Mouse (Mus musculus): ENCODE data around the gene Zfp786. TPM values are rescaled to one million over a fixed set of nuclear protein-coding genes. Genes with fewer than 3 reads are reported as not detected.
A peak's percentile ranks its signal among the peaks of the same experiment; 100 is the strongest.

Gene Zfp786
- total and polyA plus RNA-seq, 2 experiments from 2014 or later: 0.69 to 0.70 TPM

DNA sequence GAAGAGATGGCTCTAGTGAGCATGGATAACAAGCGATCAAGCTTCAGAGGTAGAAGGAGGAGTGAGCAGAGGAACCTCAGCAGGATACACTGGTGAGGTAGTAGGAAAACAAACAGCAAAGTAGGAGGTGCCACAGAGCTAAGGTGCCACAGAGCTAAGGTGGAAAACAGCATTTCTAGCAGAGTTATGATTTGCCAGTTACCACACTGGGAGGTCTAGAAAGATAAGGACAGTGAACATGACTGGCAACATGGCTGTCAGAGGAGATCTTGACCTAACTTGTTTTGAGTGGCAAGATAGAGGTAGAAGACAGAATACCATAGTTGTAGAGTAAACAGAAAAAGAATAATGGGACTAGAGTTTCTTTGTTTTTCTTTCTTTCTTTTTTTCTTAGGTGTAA is 11.7 kb upstream of the Zfp786 start:
- DNase-seq (ENCODE audit: low spot score) (no peak), ATAC-seq (ENCODE audit: insufficient read depth, low read depth) (no peak)
- H3K27ac ChIP-seq (ENCODE audit: low read depth): no peak overlapping the region
- peaks cover 6% of the 10 kb centered on the region; the same call in 1 of the 2 replicates for H3K4me1 ChIP-seq (ENCODE audit: control insufficient read depth, insufficient read depth)
- peaks cover 20% of the 10 kb centered on the region; the same call in 1 of the 2 replicates for H3K36me3 ChIP-seq (replicated peaks; ENCODE audit: control insufficient read depth, insufficient read depth, low read length)
- no peak overlapping the region for H3K4me2 ChIP-seq (ENCODE audit: low read depth, low read length)
- TF ChIP-seq CTCF (IDR thresholded peaks at IDR 0.05; ENCODE audit: low read depth): no peak
- TF ChIP-seq EP300 (IDR thresholded peaks at IDR 0.05; ENCODE audit: low read depth): no peak
- no peak overlapping the region for H3K4me3 ChIP-seq (ENCODE audit: low read depth, low read length)
- no peak overlapping the region for H3K9ac ChIP-seq (replicated peaks; ENCODE audit: low read depth, low read length)
- 89% methylated on average over 1 of the region's 1 CpGs for WGBS
- H3K27me3 ChIP-seq (ENCODE audit: control insufficient read depth, insufficient read depth, low read length): no peaks in the 10 kb centered on the region
- H3K9me3 ChIP-seq (replicated peaks; ENCODE audit: control insufficient read depth, low read length): no peaks in the 10 kb centered on the region

DNA sequence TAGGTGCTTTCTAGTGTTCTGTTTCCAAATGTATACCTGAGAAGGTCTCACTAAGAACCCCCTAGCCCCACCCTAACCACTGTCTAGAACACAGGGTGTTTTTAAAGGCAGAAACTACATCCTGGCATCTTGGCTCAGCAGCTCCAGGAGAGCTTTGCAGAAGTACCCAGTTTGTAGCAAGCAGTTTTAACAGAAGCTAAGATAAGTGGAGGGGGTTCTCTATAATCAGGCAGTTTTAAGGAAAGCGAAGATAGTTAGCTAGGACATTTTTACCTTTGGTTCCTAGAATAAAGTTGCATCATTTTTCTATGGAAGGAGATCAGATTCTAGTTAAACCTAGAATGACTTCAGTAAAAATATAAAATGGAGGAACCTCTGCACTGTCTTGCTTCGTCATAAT is 11.2 kb upstream of the Zfp786 start:
- Histone ChIP-seq H3K4me1 (ENCODE audit: control insufficient read depth, insufficient read depth) (peaks cover 10% of the 10 kb centered on the region; the same call in 1 of the 2 replicates), H3K9ac (replicated peaks; ENCODE audit: low read depth, low read length) (no peak overlapping the region), H3K4me2 (ENCODE audit: low read depth, low read length) (no peak overlapping the region), H3K27ac (ENCODE audit: low read depth) (no peak overlapping the region), H3K36me3 (replicated peaks; ENCODE audit: control insufficient read depth, insufficient read depth, low read length) (peaks cover 20% of the 10 kb centered on the region; the same call in 1 of the 2 replicates), H3K4me3 (ENCODE audit: low read depth, low read length) (no peak overlapping the region), H3K27me3 (ENCODE audit: control insufficient read depth, insufficient read depth, low read length) (no peaks in the 10 kb centered on the region), H3K9me3 (replicated peaks; ENCODE audit: control insufficient read depth, low read length) (no peaks in the 10 kb centered on the region)
- no peak for DNase-seq (ENCODE audit: low spot score)
- WGBS: 93% methylated on average over 2 of the region's 2 CpGs
- TF ChIP-seq EP300 (IDR thresholded peaks at IDR 0.05; ENCODE audit: low read depth) (no peak), CTCF (IDR thresholded peaks at IDR 0.05; ENCODE audit: low read depth) (no peak)
- no peak for ATAC-seq (ENCODE audit: insufficient read depth, low read depth)

- H3K27me3 ChIP-seq (ENCODE audit: control insufficient read depth, insufficient read depth, low read length): no peaks in the 10 kb centered on the region
- H3K4me3 ChIP-seq (ENCODE audit: low read depth, low read length): no peak overlapping the region
- H3K4me2 ChIP-seq (ENCODE audit: low read depth, low read length): no peak overlapping the region
- no peak for ATAC-seq (ENCODE audit: insufficient read depth, low read depth)
- no peak for TF ChIP-seq EP300 (IDR thresholded peaks at IDR 0.05; ENCODE audit: low read depth)
- TF ChIP-seq CTCF (IDR thresholded peaks at IDR 0.05; ENCODE audit: low read depth): no peak
- no peaks in the 10 kb centered on the region for H3K9me3 ChIP-seq (replicated peaks; ENCODE audit: control insufficient read depth, low read length)
- no peak overlapping the region for H3K27ac ChIP-seq (ENCODE audit: low read depth)
- 100% methylated on average over 1 of the region's 1 CpGs for WGBS
- H3K4me1 ChIP-seq (ENCODE audit: control insufficient read depth, insufficient read depth): peaks cover 14% of the 10 kb centered on the region
- H3K9ac ChIP-seq (replicated peaks; ENCODE audit: low read depth, low read length): no peak overlapping the region
- DNase-seq (ENCODE audit: low spot score): no peak
- peaks cover 20% of the 10 kb centered on the region; the same call in 1 of the 2 replicates for H3K36me3 ChIP-seq (replicated peaks; ENCODE audit: control insufficient read depth, insufficient read depth, low read length)
Observed at GRCm38 (mm10) chr6:47841077-47841476, 10.4 kb upstream of the Zfp786 start.

DNA sequence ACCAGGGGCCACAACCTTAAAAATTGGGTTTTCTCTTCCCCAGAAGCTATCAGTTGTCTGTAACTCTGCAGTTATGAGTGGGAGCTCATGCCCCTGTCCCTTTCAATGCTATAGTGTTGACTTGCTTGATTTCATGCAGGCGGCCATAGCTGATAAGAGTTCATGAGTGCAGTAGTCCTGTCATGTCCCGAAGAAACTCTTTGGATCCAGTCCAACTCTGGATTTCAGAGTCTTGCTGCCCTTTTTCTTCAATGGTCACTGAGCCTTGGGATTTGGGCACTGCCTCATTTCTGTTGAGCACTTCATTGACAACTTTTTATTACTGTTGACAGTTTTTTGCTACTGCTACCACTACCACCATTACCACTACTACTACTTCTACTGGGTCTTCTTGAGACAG is 7.0 kb upstream of the Zfp786 start:
- Histone ChIP-seq H3K4me2 (ENCODE audit: low read depth, low read length) (no peak overlapping the region), H3K27me3 (ENCODE audit: control insufficient read depth, insufficient read depth, low read length) (no peaks in the 10 kb centered on the region), H3K9ac (replicated peaks; ENCODE audit: low read depth, low read length) (no peak overlapping the region), H3K27ac (ENCODE audit: low read depth) (no peak overlapping the region), H3K36me3 (replicated peaks; ENCODE audit: control insufficient read depth, insufficient read depth, low read length) (peaks cover 16% of the 10 kb centered on the region; the same call in 1 of the 2 replicates), H3K9me3 (replicated peaks; ENCODE audit: control insufficient read depth, low read length) (no peaks in the 10 kb centered on the region), H3K4me3 (ENCODE audit: low read depth, low read length) (no peak overlapping the region), H3K4me1 (ENCODE audit: control insufficient read depth, insufficient read depth) (peaks cover 14% of the 10 kb centered on the region)
- ATAC-seq (ENCODE audit: insufficient read depth, low read depth) (no peak), DNase-seq (ENCODE audit: low spot score) (no peak)
- WGBS: 13% methylated on average over 2 of the region's 2 CpGs
- no peak for TF ChIP-seq CTCF (IDR thresholded peaks at IDR 0.05; ENCODE audit: low read depth)
- TF ChIP-seq EP300 (IDR thresholded peaks at IDR 0.05; ENCODE audit: low read depth): no peak

- ATAC-seq (ENCODE audit: insufficient read depth, low read depth) (peak; percentile 72), DNase-seq (ENCODE audit: low spot score) (no peak)
- under 1% methylated on average over 49 of the region's 49 CpGs for WGBS
- Histone ChIP-seq H3K9me3 (replicated peaks; ENCODE audit: control insufficient read depth, low read length) (no peaks in the 10 kb centered on the region), H3K4me2 (ENCODE audit: low read depth, low read length) (peak overlapping the region; percentile 85), H3K27me3 (ENCODE audit: control insufficient read depth, insufficient read depth, low read length) (no peaks in the 10 kb centered on the region), H3K27ac (ENCODE audit: low read depth) (peak overlapping the region; percentile 97), H3K4me1 (ENCODE audit: control insufficient read depth, insufficient read depth) (peaks cover 14% of the 10 kb centered on the region), H3K36me3 (replicated peaks; ENCODE audit: control insufficient read depth, insufficient read depth, low read length) (0 out of 2 replicates have a peak, but pooled peaks cover 9% of the 10 kb centered on the region), H3K4me3 (ENCODE audit: low read depth, low read length) (peak overlapping the region; percentile 90), H3K9ac (replicated peaks; ENCODE audit: low read depth, low read length) (peak overlapping the region; percentile 96)
- TF ChIP-seq EP300 (IDR thresholded peaks at IDR 0.05; ENCODE audit: low read depth): no peak
Observed at GRCm38 (mm10) chr6:47835984-47836521, 5.4 kb upstream of the Zfp786 start.

GRCm38 (mm10) chr6:47835482-47835983 is 4.9 kb upstream of the Zfp786 start, which contains the start of gene Zfp398:
TSS of gene Zfp398 (plus strand) at chr6:47835661.
- Histone ChIP-seq H3K27ac (ENCODE audit: low read depth) (peak within 1 kb of the TSS; percentile 97), H3K4me1 (ENCODE audit: control insufficient read depth, insufficient read depth) (peaks cover 14% of the 10 kb centered on the region), H3K4me3 (ENCODE audit: low read depth, low read length) (peak within 1 kb of the TSS; percentile 90), H3K9me3 (replicated peaks; ENCODE audit: control insufficient read depth, low read length) (no peaks in the 10 kb centered on the region), H3K4me2 (ENCODE audit: low read depth, low read length) (peak within 1 kb of the TSS; percentile 85), H3K27me3 (ENCODE audit: control insufficient read depth, insufficient read depth, low read length) (no peaks in the 10 kb centered on the region), H3K36me3 (replicated peaks; ENCODE audit: control insufficient read depth, insufficient read depth, low read length) (0 out of 2 replicates have a peak, but pooled peaks cover 5% of the 10 kb centered on the region), H3K9ac (replicated peaks; ENCODE audit: low read depth, low read length) (peak within 1 kb of the TSS; percentile 96)
- DNase-seq (ENCODE audit: low spot score) (peak; percentile 90), ATAC-seq (ENCODE audit: insufficient read depth, low read depth) (peak; percentile 96)
- WGBS: under 1% methylated on average over 51 of the region's 52 CpGs
- peak; percentile 97 for TF ChIP-seq CTCF (IDR thresholded peaks at IDR 0.05; ENCODE audit: low read depth)
- peak; percentile 44; the same call in 1 of the 2 replicates for TF ChIP-seq EP300 (IDR thresholded peaks at IDR 0.05; ENCODE audit: low read depth)
